Mouse (Mus musculus): Measurements from ENCODE around the gene Mylk. TPM values are rescaled to one million over a fixed set of nuclear protein-coding genes. Genes with fewer than 3 reads are reported as not detected.
"Not testable (repeated sequence)": the region's sequence is repeated elsewhere in the genome, so short reads cannot be mapped to it uniquely, and the experiment has no call there.

The Mylk gene
- polyA plus RNA-seq, 1 experiment: 233 TPM

DNA sequence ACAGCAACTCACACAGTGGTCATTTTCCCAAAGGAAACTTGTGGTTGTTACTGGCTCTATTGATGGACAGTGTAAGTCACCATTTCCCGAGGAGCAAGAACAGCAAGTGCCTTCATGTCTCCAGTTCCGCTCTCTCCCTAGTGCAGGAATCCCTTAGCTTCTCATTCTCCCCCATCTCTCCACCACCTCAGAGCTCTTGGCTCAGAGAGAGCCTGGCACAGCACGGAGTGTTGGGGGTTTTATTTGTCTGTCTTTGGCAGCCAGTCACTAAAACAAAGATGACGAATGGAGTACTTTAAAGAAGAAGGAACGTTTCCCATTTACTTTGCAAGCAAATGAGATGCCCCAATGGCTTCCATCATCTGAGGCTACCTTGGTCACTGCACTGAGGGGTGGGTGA lies 56.2 kb downstream of the Mylk start:
- H3K4me1 ChIP-seq (ENCODE audit: control insufficient read depth, insufficient read depth, low read length): no peaks in the 10 kb centered on the region
- H3K4me3 ChIP-seq (replicated peaks; ENCODE audit: extremely low read depth, low read depth, low read length): no peak overlapping the region
- no peak for TF ChIP-seq CTCF (IDR thresholded peaks at IDR 0.05; ENCODE audit: insufficient read depth, low read length)
- no peak for TF ChIP-seq POLR2A (IDR thresholded peaks at IDR 0.05; ENCODE audit: borderline replicate concordance, extremely low read depth, low read depth, low read length)
- 58% methylated on average over 5 of the region's 5 CpGs for WGBS
- no peak for DNase-seq

DNA sequence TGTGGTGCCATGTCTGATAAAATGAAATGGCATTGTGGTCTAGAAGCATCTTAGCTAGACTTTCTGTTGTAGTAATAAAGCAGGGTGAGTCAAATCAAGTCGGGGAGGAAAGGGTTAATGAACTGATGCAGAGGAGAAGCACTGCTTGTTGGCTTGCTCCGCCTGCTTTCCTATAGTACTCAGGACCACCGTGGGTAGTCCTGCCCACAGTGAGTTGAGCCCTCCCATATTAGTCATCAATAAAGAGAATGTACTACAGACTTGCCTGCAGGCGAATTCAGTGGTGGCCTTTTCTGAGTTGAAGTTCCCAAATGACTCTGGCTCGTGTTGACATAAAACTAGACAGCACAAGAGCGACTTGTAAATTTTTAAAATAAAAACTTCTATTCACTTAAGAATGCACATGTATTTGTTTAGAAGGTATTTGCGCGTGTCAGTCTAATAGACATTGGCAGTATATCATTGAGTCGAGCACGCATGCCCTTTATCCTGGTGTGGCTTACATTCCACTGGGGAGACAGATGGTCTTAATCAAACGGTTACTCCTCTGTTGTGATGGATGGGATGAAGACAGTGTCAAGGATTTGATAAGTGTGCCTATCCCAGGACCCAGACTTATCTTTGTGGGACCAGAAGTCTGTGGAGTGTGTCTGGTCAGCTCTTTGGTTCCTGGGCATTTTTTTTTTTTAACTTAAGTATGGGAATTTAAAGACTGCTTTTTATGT lies 59.4 kb downstream of the Mylk start:
- Histone ChIP-seq H3K4me1 (ENCODE audit: control insufficient read depth, insufficient read depth, low read length) (no peaks in the 10 kb centered on the region), H3K4me3 (replicated peaks; ENCODE audit: extremely low read depth, low read depth, low read length) (no peak overlapping the region)
- 63% methylated on average over 11 of the region's 11 CpGs for WGBS
- TF ChIP-seq POLR2A (IDR thresholded peaks at IDR 0.05; ENCODE audit: borderline replicate concordance, extremely low read depth, low read depth, low read length) (no peak), CTCF (IDR thresholded peaks at IDR 0.05; ENCODE audit: insufficient read depth, low read length) (no peak)
- no peak for DNase-seq

DNA sequence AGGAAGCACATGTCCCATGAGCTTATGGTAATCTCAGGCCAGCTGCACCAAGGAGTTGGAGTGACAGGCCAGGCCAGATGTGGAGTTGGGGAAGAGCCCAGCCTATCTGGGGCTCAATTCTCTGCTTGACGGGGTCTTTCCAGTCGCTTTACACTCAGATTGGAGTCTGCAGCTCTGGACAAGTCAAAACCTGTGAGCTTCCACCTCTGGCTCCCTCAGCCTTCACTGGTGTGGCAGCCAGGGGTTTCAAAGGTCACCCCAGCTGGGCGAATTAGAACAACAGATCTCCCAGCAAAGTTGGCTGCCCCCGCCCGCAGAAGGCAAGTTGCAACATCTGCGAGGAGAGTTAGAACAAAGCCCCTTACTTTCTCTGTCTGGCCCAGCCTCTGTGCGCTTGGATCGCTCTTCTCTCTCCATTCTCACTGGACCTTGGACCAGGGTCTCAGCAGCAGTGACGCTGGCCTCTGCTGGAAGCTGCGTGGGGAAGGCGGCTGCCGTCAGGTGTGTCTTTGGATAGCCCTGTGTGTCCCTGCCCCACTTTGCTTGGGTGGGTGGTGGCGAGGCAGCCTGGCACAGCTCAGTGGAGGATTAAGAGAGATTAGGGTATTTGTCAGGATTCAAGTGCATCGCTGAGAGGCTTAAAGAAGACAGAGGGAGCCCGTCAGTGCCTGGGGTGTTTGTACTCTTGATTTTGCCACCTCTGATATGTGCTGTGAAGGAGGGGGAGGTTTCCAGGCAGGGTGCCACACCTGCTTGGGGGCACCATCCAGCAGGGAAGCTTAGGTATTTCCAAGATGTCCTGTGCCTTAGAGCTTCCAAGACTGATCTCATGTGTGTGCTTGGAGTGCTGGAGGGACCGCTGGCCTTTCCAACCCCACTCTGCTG lies 62.1 kb downstream of the Mylk start:
- 58% methylated on average over 16 of the region's 16 CpGs for WGBS
- Histone ChIP-seq H3K4me1 (ENCODE audit: control insufficient read depth, insufficient read depth, low read length) (peaks cover 2% of the 10 kb centered on the region; the same call in 1 of the 2 replicates), H3K4me3 (replicated peaks; ENCODE audit: extremely low read depth, low read depth, low read length) (peak overlapping the region; percentile 59)
- TF ChIP-seq POLR2A (IDR thresholded peaks at IDR 0.05; ENCODE audit: borderline replicate concordance, extremely low read depth, low read depth, low read length) (peak; percentile 31; the same call in 1 of the 2 replicates), CTCF (IDR thresholded peaks at IDR 0.05; ENCODE audit: insufficient read depth, low read length) (no peak)
- peak; percentile 29 for DNase-seq

DNA sequence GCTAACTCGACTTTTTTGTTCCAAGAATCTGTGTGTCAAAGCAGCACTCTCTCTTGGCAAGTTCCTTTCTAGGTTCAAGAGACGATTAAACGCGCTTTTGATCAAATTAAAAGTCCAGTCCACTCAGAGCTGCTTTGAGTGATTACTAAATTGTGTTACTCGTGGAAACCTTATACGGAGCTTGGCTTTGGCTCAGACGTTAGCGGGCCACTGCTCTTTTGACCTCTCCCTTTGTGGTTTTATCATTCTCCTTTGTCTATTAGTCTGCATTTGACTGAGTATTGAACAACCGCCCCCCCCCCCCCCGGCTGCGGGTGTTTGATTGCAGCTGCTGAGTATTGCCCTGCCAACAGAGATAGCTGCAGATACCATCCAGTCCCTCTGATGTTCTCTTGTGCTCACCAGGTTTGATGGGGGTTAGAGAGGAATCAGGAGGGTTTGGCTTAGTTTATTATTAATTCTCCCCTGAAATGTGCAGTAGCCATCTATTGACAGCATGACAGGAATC lies 62.8 kb downstream of the Mylk start:
- Histone ChIP-seq H3K4me1 (ENCODE audit: control insufficient read depth, insufficient read depth, low read length) (peaks cover 4% of the 10 kb centered on the region), H3K4me3 (replicated peaks; ENCODE audit: extremely low read depth, low read depth, low read length) (peak overlapping the region; percentile 59)
- DNase-seq: no peak
- no peak for TF ChIP-seq POLR2A (IDR thresholded peaks at IDR 0.05; ENCODE audit: borderline replicate concordance, extremely low read depth, low read depth, low read length)
- no peak for TF ChIP-seq CTCF (IDR thresholded peaks at IDR 0.05; ENCODE audit: insufficient read depth, low read length)
- 36% methylated on average over 11 of the region's 11 CpGs for WGBS

DNA sequence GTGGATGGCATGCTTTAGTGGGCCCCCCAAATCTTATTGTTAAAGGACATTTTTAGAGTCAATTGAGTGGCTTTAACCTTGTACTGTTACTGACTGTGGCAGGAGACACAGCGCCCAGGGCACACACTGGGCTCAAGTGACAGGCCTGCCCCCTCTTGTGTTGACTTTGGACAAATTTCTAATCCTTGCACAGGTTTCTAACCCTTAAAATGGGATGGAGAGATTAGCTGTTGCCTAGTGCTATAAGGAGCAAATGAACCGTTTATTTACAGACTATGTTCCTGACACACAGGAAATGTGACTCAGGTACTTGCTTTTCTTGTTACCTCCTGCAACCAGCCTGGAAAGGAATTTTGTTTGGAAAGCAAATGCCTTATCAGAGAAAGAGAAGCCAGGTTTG lies 67.2 kb downstream of the Mylk start:
- WGBS: 47% methylated on average over 2 of the region's 2 CpGs
- Histone ChIP-seq H3K4me1 (ENCODE audit: control insufficient read depth, insufficient read depth, low read length) (peaks cover 4% of the 10 kb centered on the region), H3K4me3 (replicated peaks; ENCODE audit: extremely low read depth, low read depth, low read length) (no peak overlapping the region)
- DNase-seq: no peak
- TF ChIP-seq CTCF (IDR thresholded peaks at IDR 0.05; ENCODE audit: insufficient read depth, low read length) (no peak), POLR2A (IDR thresholded peaks at IDR 0.05; ENCODE audit: borderline replicate concordance, extremely low read depth, low read depth, low read length) (no peak)

DNA sequence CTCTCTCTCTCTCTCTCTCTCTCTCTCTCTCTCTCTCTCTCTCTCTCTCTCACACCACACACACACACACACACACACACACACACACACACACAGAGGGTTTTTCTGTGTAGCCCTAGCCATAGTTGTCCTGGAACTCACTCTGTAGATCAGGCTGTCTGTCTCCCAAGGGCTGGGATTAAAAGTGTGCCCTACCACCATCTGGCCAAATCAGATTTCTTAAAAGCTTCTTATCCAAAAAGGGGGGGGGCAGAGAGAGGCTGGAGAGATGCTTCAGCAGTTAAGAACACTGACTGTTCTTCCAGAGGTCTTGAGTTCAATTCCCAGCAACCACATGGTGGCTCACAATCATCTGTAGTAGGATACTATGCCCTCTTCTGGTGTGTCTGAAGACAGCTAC lies 68.2 kb downstream of the Mylk start:
- DNase-seq; H3K4me1 ChIP-seq (ENCODE audit: control insufficient read depth, insufficient read depth, low read length); H3K4me3 ChIP-seq (replicated peaks; ENCODE audit: extremely low read depth, low read depth, low read length): not testable (repeated sequence)

DNA sequence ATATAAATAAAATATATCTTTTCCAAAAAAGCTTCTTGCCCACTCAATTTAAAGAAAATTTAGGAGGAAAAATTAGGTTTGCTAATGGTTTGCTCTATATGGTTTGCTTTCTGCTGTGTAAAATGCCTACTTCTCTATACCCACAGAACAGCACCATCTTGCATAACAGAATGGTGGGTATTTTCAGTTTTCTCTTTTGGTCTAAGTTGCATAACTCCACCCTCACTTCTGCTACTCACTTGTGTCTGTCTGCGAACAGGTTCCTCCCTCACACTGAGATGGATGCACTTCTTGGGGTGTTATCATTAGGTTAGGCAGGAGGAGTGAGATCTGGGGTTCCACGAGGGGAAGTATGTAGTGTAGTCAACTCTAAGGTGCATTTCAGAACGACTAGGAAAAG lies 68.6 kb downstream of the Mylk start:
- H3K4me3 ChIP-seq (replicated peaks; ENCODE audit: extremely low read depth, low read depth, low read length): no peak overlapping the region
- no peak for DNase-seq
- TF ChIP-seq CTCF (IDR thresholded peaks at IDR 0.05; ENCODE audit: insufficient read depth, low read length): no peak
- TF ChIP-seq POLR2A (IDR thresholded peaks at IDR 0.05; ENCODE audit: borderline replicate concordance, extremely low read depth, low read depth, low read length): no peak
- H3K4me1 ChIP-seq (ENCODE audit: control insufficient read depth, insufficient read depth, low read length): peaks cover 4% of the 10 kb centered on the region
- 77% methylated on average over 3 of the region's 3 CpGs for WGBS

DNA sequence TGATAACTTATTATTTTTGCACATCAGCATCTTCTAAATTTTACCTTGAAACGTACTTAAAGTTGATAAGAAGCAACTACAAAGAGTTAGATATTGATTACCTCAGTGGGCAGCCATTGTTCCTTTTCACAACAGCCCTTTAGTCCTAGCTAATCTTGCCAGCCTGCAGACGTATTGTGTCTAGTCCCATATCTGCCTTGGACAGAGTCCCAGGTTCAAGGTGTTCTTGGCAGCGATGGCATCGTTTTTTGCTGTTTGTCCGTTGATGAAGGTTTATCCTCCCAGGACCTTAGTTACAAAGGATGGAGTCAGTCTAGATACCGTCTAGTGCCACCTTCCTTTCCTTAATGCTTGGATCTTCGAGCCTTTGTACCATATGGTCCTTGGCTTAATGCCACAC lies 69.6 kb downstream of the Mylk start:
- no peak for TF ChIP-seq POLR2A (IDR thresholded peaks at IDR 0.05; ENCODE audit: borderline replicate concordance, extremely low read depth, low read depth, low read length)
- no peak for TF ChIP-seq CTCF (IDR thresholded peaks at IDR 0.05; ENCODE audit: insufficient read depth, low read length)
- peaks cover 4% of the 10 kb centered on the region for H3K4me1 ChIP-seq (ENCODE audit: control insufficient read depth, insufficient read depth, low read length)
- H3K4me3 ChIP-seq (replicated peaks; ENCODE audit: extremely low read depth, low read depth, low read length): no peak overlapping the region
- 82% methylated on average over 7 of the region's 7 CpGs for WGBS
- no peak for DNase-seq

DNA sequence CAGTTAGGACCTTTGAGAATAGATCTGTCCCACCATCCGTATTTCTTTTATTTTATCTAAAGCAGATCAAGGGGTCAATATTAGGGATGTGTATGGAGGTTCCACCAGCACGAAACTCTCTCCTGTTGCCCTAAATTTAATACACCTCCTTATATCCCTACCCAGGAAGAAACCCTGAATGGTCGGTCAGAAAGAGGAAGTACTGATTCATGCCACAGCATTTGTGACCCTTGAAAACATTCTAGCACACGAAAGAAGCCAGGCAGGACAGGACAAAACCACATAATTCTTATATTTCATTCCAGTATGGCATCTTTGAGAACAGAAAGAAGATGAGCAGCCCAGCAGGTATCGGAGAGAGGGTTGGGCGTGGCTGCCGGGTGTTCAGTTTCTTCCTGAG lies 71.5 kb downstream of the Mylk start:
- DNase-seq: no peak
- TF ChIP-seq CTCF (IDR thresholded peaks at IDR 0.05; ENCODE audit: insufficient read depth, low read length) (no peak), POLR2A (IDR thresholded peaks at IDR 0.05; ENCODE audit: borderline replicate concordance, extremely low read depth, low read depth, low read length) (no peak)
- peaks cover 4% of the 10 kb centered on the region for H3K4me1 ChIP-seq (ENCODE audit: control insufficient read depth, insufficient read depth, low read length)
- WGBS: 81% methylated on average over 7 of the region's 7 CpGs
- no peak overlapping the region for H3K4me3 ChIP-seq (replicated peaks; ENCODE audit: extremely low read depth, low read depth, low read length)
